Mouse (Mus musculus) spleen, adult 2 months (tissue): ENCODE results near the gene Alox12.

Experiments used
- CTCF ChIP-seq: fragments of 200-500 bp; IDR thresholded peaks from 2 replicates; pipeline ENCODE4 v1.5.1; 2011; ENCODE audit warnings: mild to moderate bottlenecking, inconsistent platforms; ENCODE audit not compliant: insufficient read depth, insufficient read length, insufficient replicate concordance; ENCODE audit errors: extremely low read depth
- POLR2A ChIP-seq: fragments of 200-500 bp; IDR thresholded peaks from 2 replicates; pipeline ENCODE4 v1.6.1; 2011; ENCODE audit warnings: low read depth, low read length, inconsistent platforms

GRCm38 (mm10) chr11:70297836-70298454 is 42.8 kb upstream of the Alox12 start:
- TF ChIP-seq POLR2A = no peak
- no peak for TF ChIP-seq CTCF
